Mouse (Mus musculus) heart, adult 2 months (tissue): ENCODE results near the gene Slc25a17.

ENCODE experiments used
- CTCF ChIP-seq: fragments of 200-600 bp; IDR thresholded peaks from 2 replicates; pipeline ENCODE4 v1.8.1; 2022; ENCODE audit warnings: antibody characterized with exemption, mild to moderate bottlenecking, moderate library complexity
- POLR2A ChIP-seq: fragments of 200-500 bp; IDR thresholded peaks from 2 replicates; pipeline ENCODE4 v1.6.1; 2011; ENCODE audit warnings: mild to moderate bottlenecking, low read depth, low read length, control low read depth; ENCODE audit not compliant: insufficient read depth

GRCm38 (mm10) chr15:81327501-81327900 is 33.1 kb downstream of the Slc25a17 start:
- TF ChIP-seq CTCF, result no peak
- no peak for TF ChIP-seq POLR2A
